Mouse (Mus musculus) myocyte (in vitro differentiated cells): ENCODE data around the gene Pin1rt1.

Experiments
- CEBPB ChIP-seq: IDR thresholded peaks from 2 replicates; pipeline ENCODE4 v1.6.1; 2011; ENCODE audit warnings: mild to moderate bottlenecking, moderate library complexity; ENCODE audit not compliant: poor library complexity, insufficient read depth, severe bottlenecking
- E2F4 ChIP-seq: IDR thresholded peaks from one replicate; pipeline ENCODE4 v1.6.1; 2011; ENCODE audit warnings: mild to moderate bottlenecking, control low read depth, moderate library complexity; ENCODE audit not compliant: insufficient read depth
- MAX ChIP-seq: IDR thresholded peaks from one replicate; pipeline ENCODE4 v1.6.1; 2011; ENCODE audit warnings: low read depth, mild to moderate bottlenecking, control low read depth
- MYOD1 ChIP-seq, 3 experiments: IDR thresholded peaks; one replicate each; pipeline ENCODE4 v1.6.1; 2011; ENCODE audit warnings: control low read depth in 2 of 3, low read depth in 2 of 3, mild to moderate bottlenecking in 2 of 3, moderate library complexity in 1 of 3; ENCODE audit not compliant: insufficient read length in 2 of 3, control insufficient read depth in 1 of 3
- MYOG ChIP-seq, 3 experiments: IDR thresholded peaks; one replicate each; pipeline ENCODE4 v1.6.1; 2011; ENCODE audit warnings: control low read depth in 2 of 3, low read depth in 2 of 3, mild to moderate bottlenecking in 2 of 3; ENCODE audit not compliant: insufficient read length in 2 of 3, control insufficient read depth in 1 of 3, insufficient read depth in 1 of 3
- POLR2A ChIP-seq: IDR thresholded peaks from one replicate; pipeline ENCODE4 v1.6.1; 2011; ENCODE audit warnings: low read depth, mild to moderate bottlenecking, control low read depth, moderate library complexity; ENCODE audit not compliant: insufficient read length
- POLR2AphosphoS2 ChIP-seq: IDR thresholded peaks from one replicate; pipeline ENCODE4 v1.6.1; 2011; ENCODE audit warnings: low read depth, control low read depth; ENCODE audit not compliant: insufficient read length
- REST ChIP-seq: IDR thresholded peaks from one replicate; pipeline ENCODE4 v1.6.1; 2011; ENCODE audit warnings: mild to moderate bottlenecking, control low read depth, moderate library complexity; ENCODE audit not compliant: insufficient read depth, insufficient read length
- SRF ChIP-seq: IDR thresholded peaks from one replicate; pipeline ENCODE4 v1.6.1; 2011; ENCODE audit warnings: low read depth; ENCODE audit not compliant: control insufficient read depth, insufficient read length
- TCF12 ChIP-seq: IDR thresholded peaks from one replicate; pipeline ENCODE4 v1.6.1; 2011; ENCODE audit warnings: mild to moderate bottlenecking, control low read depth; ENCODE audit not compliant: poor library complexity, insufficient read depth, severe bottlenecking
- TCF3 ChIP-seq: IDR thresholded peaks from one replicate; pipeline ENCODE4 v1.6.1; 2011; ENCODE audit warnings: low read depth, control low read depth; ENCODE audit not compliant: insufficient read length
- USF1 ChIP-seq: IDR thresholded peaks from one replicate; pipeline ENCODE4 v1.6.1; 2011; ENCODE audit warnings: low read depth, mild to moderate bottlenecking, control low read depth, moderate library complexity

DNA sequence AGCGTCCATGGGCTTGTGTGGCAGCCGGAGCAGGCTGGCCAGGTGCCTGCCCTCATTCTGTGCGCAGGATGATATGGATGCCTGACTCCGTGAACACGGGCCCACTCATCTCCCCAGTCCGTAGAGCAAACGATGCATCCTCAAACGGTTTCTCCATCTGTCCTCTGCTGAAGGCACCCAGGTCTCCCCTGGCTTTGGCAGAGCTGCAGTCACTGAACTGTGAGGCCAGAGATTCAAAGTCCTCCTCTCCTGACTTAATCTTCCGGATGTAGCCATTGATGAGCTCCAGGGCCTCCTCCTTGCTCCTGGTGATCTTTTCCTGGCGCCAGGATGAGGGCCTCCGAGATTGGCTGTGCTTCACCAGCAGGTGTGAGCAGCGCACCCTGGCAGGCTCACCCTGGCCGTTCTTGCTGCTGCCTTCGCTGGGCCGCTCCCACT, 1.9 kb downstream of the Pin1rt1 start:
- no peak for TF ChIP-seq E2F4
- TF ChIP-seq POLR2A, result no peak
- no peak for TF ChIP-seq POLR2AphosphoS2
- no peak for TF ChIP-seq SRF
- no peak for TF ChIP-seq MAX
- TF ChIP-seq USF1, result no peak
- TF ChIP-seq MYOG (IDR thresholded peaks at IDR 0.05; ENCODE audit: control insufficient read depth in 1 of 3, insufficient read depth in 1 of 3, insufficient read length in 2 of 3, low read depth in 2 of 3), result no peak
- no peak for TF ChIP-seq CEBPB
- no peak for TF ChIP-seq MYOD1 (IDR thresholded peaks at IDR 0.05; ENCODE audit: control insufficient read depth in 1 of 3, insufficient read length in 2 of 3, low read depth in 2 of 3)
- TF ChIP-seq REST, result no peak
- TF ChIP-seq TCF12, result no peak
- TF ChIP-seq TCF3, result no peak
